Mouse (Mus musculus): ENCODE data around the gene Nfia.

DNA sequence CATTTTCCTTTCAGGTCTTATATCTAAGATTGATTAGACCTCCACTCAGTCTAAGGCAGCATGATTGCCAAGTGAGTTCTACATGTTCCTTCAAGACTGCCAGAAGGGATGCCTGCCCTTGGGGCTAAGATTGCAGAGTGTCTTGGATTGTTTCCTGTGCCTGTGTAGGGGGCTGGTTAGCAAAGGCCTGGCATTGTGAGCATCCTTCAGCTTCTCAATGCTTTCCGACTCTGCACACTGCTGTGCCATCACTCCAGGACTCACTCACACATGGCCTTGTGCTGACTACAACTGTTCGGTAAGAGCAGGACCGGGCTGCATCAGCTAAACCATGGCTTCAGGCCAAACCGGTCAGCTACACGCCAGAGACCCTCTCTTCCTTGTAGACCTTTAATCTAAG lies 229.7 kb downstream of the Nfia start:
- TF ChIP-seq POLR2A (IDR thresholded peaks at IDR 0.05; ENCODE audit: insufficient read depth, low read length) = no peak
- no peak for TF ChIP-seq CTCF (IDR thresholded peaks at IDR 0.05; ENCODE audit: low read depth, low read length)
